Mouse (Mus musculus): ENCODE data around the gene Klhl7. TPM values are rescaled to one million over a fixed set of nuclear protein-coding genes. Genes with fewer than 3 reads are reported as not detected.

Gene Klhl7
- 14.7 to 19.0 TPM (median 16.0 TPM) in 3 replicates for total RNA-seq (2017)

GRCm38 (mm10) chr5:24100106-24100809, at the start of gene Klhl7:
Gene Klhl7, plus strand, starts transcription at chr5:24100605.
- peak; percentile 85 for ATAC-seq (replicated peaks; ENCODE audit: insufficient number of reproducible peaks, low FRiP score, low TSS enrichment, poor library complexity, severe bottlenecking)

DNA sequence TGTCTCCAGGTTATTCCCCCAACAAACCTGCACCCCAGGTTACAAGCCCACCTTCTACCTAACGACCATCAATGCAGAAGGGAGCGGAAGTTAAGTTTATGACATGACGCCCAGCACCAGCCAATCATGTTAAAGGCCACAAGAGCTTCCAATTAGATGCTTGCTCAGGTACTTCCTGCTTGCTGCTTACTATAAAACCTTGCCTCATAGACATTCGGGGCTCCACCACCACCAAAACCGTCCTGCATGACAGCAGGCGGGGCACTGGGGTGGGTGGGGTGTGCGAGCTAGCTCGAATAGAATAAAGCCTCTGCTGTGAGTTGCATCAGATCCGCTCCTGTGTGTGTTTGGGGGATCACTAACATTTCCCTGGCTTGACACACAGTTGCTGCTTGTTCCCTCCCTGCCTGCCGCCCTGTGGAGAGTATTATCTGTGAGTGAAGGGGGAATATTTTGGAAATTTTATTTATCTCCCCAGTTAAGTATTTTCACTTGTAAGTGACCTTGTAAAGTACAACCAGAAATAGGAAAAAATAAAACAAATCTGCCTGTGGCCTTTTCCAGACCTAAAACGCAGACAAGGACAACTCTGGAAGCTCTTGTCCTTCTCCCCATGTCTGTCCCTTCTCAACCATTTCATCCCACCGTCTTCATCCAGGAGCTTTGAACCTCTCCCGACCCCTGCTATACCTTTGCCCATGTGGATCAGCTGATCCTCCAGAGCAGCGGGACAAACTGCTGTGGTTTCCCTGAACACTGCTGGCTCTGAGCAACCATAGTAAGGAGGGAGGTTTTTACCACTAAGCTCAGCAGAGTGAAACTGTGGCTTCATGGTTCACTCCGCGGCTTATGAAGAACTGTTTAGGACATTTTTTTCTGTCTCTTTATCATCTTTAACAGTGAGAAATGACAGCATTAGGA, 48.4 kb upstream of the Klhl7 start:
- no peak for ATAC-seq (replicated peaks; ENCODE audit: insufficient number of reproducible peaks, low FRiP score, low TSS enrichment, poor library complexity, severe bottlenecking)

GRCm38 (mm10) chr5:24053245-24054190, 46.9 kb upstream of the Klhl7 start:
- no peak for ATAC-seq (replicated peaks; ENCODE audit: insufficient number of reproducible peaks, low FRiP score, low TSS enrichment, poor library complexity, severe bottlenecking)

DNA sequence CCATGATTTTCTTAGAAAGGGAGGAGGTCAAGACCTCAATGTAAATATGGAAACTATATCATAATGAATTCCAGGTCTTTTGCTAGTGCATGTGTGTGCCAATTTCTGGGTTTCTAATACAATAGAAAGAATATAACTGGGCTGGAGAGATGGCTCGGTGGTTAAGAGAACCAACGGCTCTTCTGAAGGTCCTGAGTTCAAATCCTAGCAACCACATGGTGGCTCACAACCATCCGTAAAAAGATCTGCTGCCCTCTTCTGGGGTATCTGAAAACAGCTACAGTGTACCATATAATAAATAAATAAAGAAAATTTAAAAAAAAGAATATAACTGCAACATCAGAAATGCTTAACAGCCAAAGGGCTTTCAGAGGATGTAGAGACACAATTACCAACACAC, 46.0 kb upstream of the Klhl7 start:
- no peak for ATAC-seq (replicated peaks; ENCODE audit: insufficient number of reproducible peaks, low FRiP score, low TSS enrichment, poor library complexity, severe bottlenecking)

DNA sequence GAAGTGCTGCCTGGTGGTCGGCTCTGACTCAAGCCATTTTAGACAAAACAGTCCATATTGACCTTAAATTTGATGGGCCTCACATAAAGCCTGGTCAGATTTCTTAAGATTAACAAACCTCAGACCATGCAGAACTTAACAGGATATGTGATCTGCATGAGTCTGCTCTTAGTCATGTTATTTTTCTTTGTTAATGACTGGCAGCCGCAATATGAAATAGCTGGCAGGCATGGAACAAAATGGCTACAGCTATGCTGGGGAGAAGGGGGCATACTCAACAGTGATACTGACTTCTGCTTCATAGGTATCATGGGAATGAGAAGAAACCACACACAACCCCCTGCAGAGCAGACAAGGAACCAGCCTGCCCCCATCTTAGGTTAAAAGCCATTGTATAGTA, 43.5 kb upstream of the Klhl7 start:
- no peak for ATAC-seq (replicated peaks; ENCODE audit: insufficient number of reproducible peaks, low FRiP score, low TSS enrichment, poor library complexity, severe bottlenecking)

GRCm38 (mm10) chr5:24057592-24057991, 42.8 kb upstream of the Klhl7 start:
- ATAC-seq (replicated peaks; ENCODE audit: insufficient number of reproducible peaks, low FRiP score, low TSS enrichment, poor library complexity, severe bottlenecking) = no peak

DNA sequence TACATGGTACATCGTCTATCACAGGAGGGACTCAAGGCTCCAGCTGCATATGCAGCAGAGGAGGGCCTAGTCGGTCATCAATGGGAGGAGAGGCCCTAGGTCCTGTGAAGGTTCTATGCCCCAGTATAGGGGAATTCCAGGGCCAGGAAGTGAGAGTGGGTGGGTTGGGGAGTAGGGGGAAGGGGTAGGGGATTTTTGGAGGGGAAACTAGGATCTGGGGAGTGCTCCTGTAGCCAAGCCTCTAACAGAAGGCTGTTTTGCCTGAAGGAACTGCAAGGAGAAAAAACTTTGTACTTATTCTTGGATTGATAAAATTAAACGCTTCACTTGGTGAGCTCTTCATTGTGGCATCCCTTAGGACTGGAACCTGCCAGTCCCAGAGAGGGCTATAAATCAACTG, 39.5 kb upstream of the Klhl7 start:
- ATAC-seq (replicated peaks; ENCODE audit: insufficient number of reproducible peaks, low FRiP score, low TSS enrichment, poor library complexity, severe bottlenecking) = no peak

GRCm38 (mm10) chr5:24063034-24063433, 37.4 kb upstream of the Klhl7 start:
- no peak for ATAC-seq (replicated peaks; ENCODE audit: insufficient number of reproducible peaks, low FRiP score, low TSS enrichment, poor library complexity, severe bottlenecking)

DNA sequence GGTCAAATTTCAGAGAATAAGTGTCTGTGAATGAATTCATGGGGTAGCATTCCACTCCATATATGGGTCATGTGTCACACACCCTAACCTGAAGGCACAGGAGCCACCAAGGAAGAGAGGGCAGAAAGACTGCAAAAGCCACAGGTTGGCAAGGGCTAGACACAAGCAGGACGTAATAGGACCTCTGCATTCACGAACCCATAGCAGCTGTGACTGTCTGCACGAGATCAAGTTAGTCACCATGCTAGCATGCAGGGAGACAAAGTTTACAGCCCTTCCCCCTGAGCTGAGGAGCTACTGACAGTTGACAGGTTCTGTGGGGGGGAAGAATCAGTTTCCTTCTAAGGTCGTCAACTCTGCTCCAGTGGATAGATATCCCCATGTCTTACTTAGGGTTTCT, 36.9 kb upstream of the Klhl7 start:
- no peak for ATAC-seq (replicated peaks; ENCODE audit: insufficient number of reproducible peaks, low FRiP score, low TSS enrichment, poor library complexity, severe bottlenecking)

DNA sequence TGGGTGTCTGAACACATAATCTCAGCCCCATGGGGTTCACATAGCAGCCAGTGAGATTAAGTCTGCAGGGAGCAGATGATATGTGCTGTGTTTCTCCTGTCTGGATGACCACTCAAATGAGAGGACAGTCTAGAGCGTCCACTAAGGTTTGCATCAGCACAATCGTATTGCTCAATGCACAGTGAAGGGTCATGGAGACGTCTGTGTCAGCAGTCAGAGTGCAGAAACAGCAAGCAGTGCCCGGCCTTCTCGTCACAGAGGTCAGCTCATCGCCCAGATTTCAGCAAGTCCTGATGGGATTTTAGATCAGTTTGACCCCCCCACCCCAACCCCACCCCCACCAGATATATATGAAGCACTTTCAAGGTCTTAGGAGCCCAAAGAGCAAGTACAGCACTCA, 31.4 kb upstream of the Klhl7 start:
- no peak for ATAC-seq (replicated peaks; ENCODE audit: insufficient number of reproducible peaks, low FRiP score, low TSS enrichment, poor library complexity, severe bottlenecking)

GRCm38 (mm10) chr5:24072031-24072430, 28.4 kb upstream of the Klhl7 start:
- no peak for ATAC-seq (replicated peaks; ENCODE audit: insufficient number of reproducible peaks, low FRiP score, low TSS enrichment, poor library complexity, severe bottlenecking)

GRCm38 (mm10) chr5:24076986-24077718, 23.3 kb upstream of the Klhl7 start:
- peak; percentile 72 for ATAC-seq (replicated peaks; ENCODE audit: insufficient number of reproducible peaks, low FRiP score, low TSS enrichment, poor library complexity, severe bottlenecking)

GRCm38 (mm10) chr5:24077739-24078306, 22.6 kb upstream of the Klhl7 start:
- ATAC-seq (replicated peaks; ENCODE audit: insufficient number of reproducible peaks, low FRiP score, low TSS enrichment, poor library complexity, severe bottlenecking) = no peak

- no peak for ATAC-seq (replicated peaks; ENCODE audit: insufficient number of reproducible peaks, low FRiP score, low TSS enrichment, poor library complexity, severe bottlenecking)
These were observed 21.8 kb upstream of the Klhl7 start for GRCm38 (mm10) chr5:24078420-24079179.

- no peak for ATAC-seq (replicated peaks; ENCODE audit: insufficient number of reproducible peaks, low FRiP score, low TSS enrichment, poor library complexity, severe bottlenecking)
These were observed 19.6 kb upstream of the Klhl7 start for GRCm38 (mm10) chr5:24080826-24081225.

GRCm38 (mm10) chr5:24084835-24085234, 15.6 kb upstream of the Klhl7 start:
- no peak for ATAC-seq (replicated peaks; ENCODE audit: insufficient number of reproducible peaks, low FRiP score, low TSS enrichment, poor library complexity, severe bottlenecking)

DNA sequence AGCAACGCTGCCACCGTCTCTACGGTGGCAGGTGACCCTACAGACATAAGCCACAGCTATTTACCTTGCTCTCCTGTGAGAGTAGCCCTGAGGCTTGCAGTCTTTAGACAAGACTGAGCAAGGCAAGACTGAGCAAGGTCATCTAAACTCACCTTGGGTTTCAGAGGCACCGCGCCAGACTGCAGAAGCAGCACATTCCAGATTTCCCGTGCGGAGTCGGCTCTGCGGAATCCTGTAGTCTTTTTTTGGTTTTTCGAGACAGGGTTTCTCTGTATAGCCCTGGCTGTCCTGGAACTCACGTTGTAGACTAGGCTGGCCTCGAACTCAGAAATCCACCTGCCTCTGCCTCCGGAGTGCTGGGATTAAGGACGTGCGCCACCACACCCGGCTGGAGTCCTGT, 14.2 kb upstream of the Klhl7 start:
- no peak for ATAC-seq (replicated peaks; ENCODE audit: insufficient number of reproducible peaks, low FRiP score, low TSS enrichment, poor library complexity, severe bottlenecking)

Measured in monocyte, adult 5-6 weeks (primary cell).